20 mouse cellular contexts compared by ENCODE assay signal in genomic region chr14:12397561-12397960, GRCm38 (mm10). TPM values are rescaled to one million over a fixed set of nuclear protein-coding genes. Genes with fewer than 3 reads are reported as not detected.
DNase-seq lines count a peak whose midpoint lies in the region; ATAC-seq and TF ChIP-seq lines count a peak whose summit lies in the region.
"Had no signal": no experiment of that assay in that cellular context is flagged by ENCODE, and none has a peak within 500 bp of the region (broad histone marks: within the 10 kb centered on the region; RNA-seq: fewer than 3 reads in every experiment).

No protein-coding gene starts in this region.

- no peak overlapping the region for H3K27ac ChIP-seq in kidney, postnatal 0 days
- H3K27ac ChIP-seq in ES-Bruce4 (ENCODE audit: insufficient read depth, low read length): no peak overlapping the region
- H3K27ac ChIP-seq in embryonic fibroblast, embryonic 13.5 days (ENCODE audit: insufficient read depth, low read length): no peak overlapping the region
- H3K27ac ChIP-seq in thymus, adult 2 months (ENCODE audit: control insufficient read depth, insufficient read depth, low read length): no peak overlapping the region
- H3K27ac ChIP-seq: heart, embryonic 15.5 days; liver, embryonic 12.5 days had no signal

- DNase-seq in cerebellum, postnatal 10 days: peak; percentile 27
- DNase-seq in cerebellum, postnatal 25 days: no peak
- no peak for DNase-seq in kidney, postnatal 0 days (ENCODE audit: low spot score)
- DNase-seq in kidney, postnatal 10 days: no peak
- DNase-seq in thymus, adult 2 months: no peak
- DNase-seq: cerebellum, adult 8-10 months; gastrocnemius, postnatal 36 days; kidney, postnatal 4 days; lung, postnatal 4 days had no signal

- H3K9me3 ChIP-seq in kidney, postnatal 0 days (replicated peaks; ENCODE audit: low read length): no peaks in the 10 kb centered on the region
- H3K9me3 ChIP-seq in ES-Bruce4 (replicated peaks; ENCODE audit: control insufficient read depth, insufficient read depth, low read length, poor library complexity, severe bottlenecking): no peaks in the 10 kb centered on the region
- H3K9me3 ChIP-seq: heart, embryonic 15.5 days; liver, embryonic 12.5 days had no signal

- no peak overlapping the region for H3K4me3 ChIP-seq in kidney, postnatal 0 days (replicated peaks; ENCODE audit: low read depth, low read length)
- H3K4me3 ChIP-seq in ES-Bruce4 (ENCODE audit: low read depth, low read length): no peak overlapping the region
- H3K4me3 ChIP-seq in embryonic fibroblast, embryonic 13.5 days (ENCODE audit: insufficient read depth, low read length): no peak overlapping the region
- H3K4me3 ChIP-seq in thymus, adult 2 months (ENCODE audit: control insufficient read depth, insufficient read depth, low read length): no peak overlapping the region
- H3K4me3 ChIP-seq: heart, embryonic 15.5 days; liver, embryonic 12.5 days had no signal

- no peaks in the 10 kb centered on the region; the same call in 1 of the 2 replicates for H3K27me3 ChIP-seq in kidney, postnatal 0 days (ENCODE audit: insufficient read depth, low read length)
- H3K27me3 ChIP-seq in ES-Bruce4 (ENCODE audit: control insufficient read depth, insufficient read depth, low read length, poor library complexity, severe bottlenecking): no peaks in the 10 kb centered on the region; the same call in 1 of the 2 replicates
- no peaks in the 10 kb centered on the region for H3K27me3 ChIP-seq in thymus, adult 2 months (ENCODE audit: control insufficient read depth, insufficient read depth, low read length)
- H3K27me3 ChIP-seq: heart, embryonic 15.5 days; liver, embryonic 12.5 days had no signal

- no peak overlapping the region for H3K4me2 ChIP-seq in kidney, postnatal 0 days (ENCODE audit: low read length)
- H3K4me2 ChIP-seq: heart, embryonic 15.5 days; liver, embryonic 12.5 days had no signal

- no peak for ATAC-seq in kidney, postnatal 0 days (replicated peaks; ENCODE audit: low FRiP score, low read depth)
- no peak for ATAC-seq in erythroblast, adult 5-6 weeks (replicated peaks; ENCODE audit: low FRiP score, poor library complexity, severe bottlenecking)
- ATAC-seq: forebrain, embryonic 14.5 days; liver, embryonic 12.5 days; midbrain, embryonic 16.5 days had no signal

- H3K9ac ChIP-seq in kidney, postnatal 0 days (ENCODE audit: low read depth, low read length): no peak overlapping the region
- no peak overlapping the region for H3K9ac ChIP-seq in ES-Bruce4 (ENCODE audit: low read depth, poor library complexity, severe bottlenecking)
- H3K9ac ChIP-seq: heart, embryonic 15.5 days; liver, embryonic 12.5 days had no signal

- 75% methylated on average over 3 of the region's 3 CpGs for WGBS in kidney, postnatal 0 days
- WGBS in thymus, adult 2 months: 91% methylated on average over 3 of the region's 3 CpGs

- TF ChIP-seq EP300 in ES-Bruce4 (IDR thresholded peaks at IDR 0.05; ENCODE audit: insufficient read depth, low read depth, low read length): no peak

- TF ChIP-seq CTCF in kidney, postnatal 0 days (IDR thresholded peaks at IDR 0.05; ENCODE audit: low read depth): peak; percentile 50
- TF ChIP-seq CTCF in ES-Bruce4 (IDR thresholded peaks at IDR 0.05; ENCODE audit: low read depth, low read length): peak; percentile 43
- TF ChIP-seq CTCF in embryonic fibroblast, embryonic 13.5 days (IDR thresholded peaks at IDR 0.05; ENCODE audit: borderline replicate concordance, insufficient read depth, low read length): peak; percentile 24; the same call in 1 of the 2 replicates
- TF ChIP-seq CTCF in thymus, adult 2 months (IDR thresholded peaks at IDR 0.05; ENCODE audit: borderline replicate concordance, control insufficient read depth, extremely low read depth, insufficient read depth, low read length, poor library complexity): no peak

- TF ChIP-seq POLR2A in ES-Bruce4 (IDR thresholded peaks at IDR 0.05; ENCODE audit: insufficient read depth, low read length): no peak
- TF ChIP-seq POLR2A in embryonic fibroblast, embryonic 13.5 days (IDR thresholded peaks at IDR 0.05; ENCODE audit: low read depth, low read length): no peak
- TF ChIP-seq POLR2A in thymus, adult 2 months (IDR thresholded peaks at IDR 0.05; ENCODE audit: control insufficient read depth, extremely low read depth, insufficient read depth, low read length, poor library complexity): no peak

- H3K36me3 ChIP-seq in kidney, postnatal 0 days (ENCODE audit: insufficient read depth, low read length): no peaks in the 10 kb centered on the region
- no peaks in the 10 kb centered on the region for H3K36me3 ChIP-seq in ES-Bruce4 (ENCODE audit: control insufficient read depth, insufficient read depth, low read length, poor library complexity, severe bottlenecking)
- no peaks in the 10 kb centered on the region for H3K36me3 ChIP-seq in thymus, adult 2 months (ENCODE audit: control insufficient read depth, insufficient read depth, low read length)
- H3K36me3 ChIP-seq: heart, embryonic 15.5 days; liver, embryonic 12.5 days had no signal

- no peaks in the 10 kb centered on the region for H3K4me1 ChIP-seq in kidney, postnatal 0 days (replicated peaks; ENCODE audit: insufficient read depth, low read length)
- no peaks in the 10 kb centered on the region for H3K4me1 ChIP-seq in ES-Bruce4 (ENCODE audit: control insufficient read depth, insufficient read depth, low read length)
- H3K4me1 ChIP-seq in embryonic fibroblast, embryonic 13.5 days (ENCODE audit: control insufficient read depth, insufficient read depth, low read length): no peaks in the 10 kb centered on the region
- no peaks in the 10 kb centered on the region for H3K4me1 ChIP-seq in thymus, adult 2 months (replicated peaks; ENCODE audit: control insufficient read depth, insufficient read depth, low read length)
- H3K4me1 ChIP-seq: heart, embryonic 15.5 days; liver, embryonic 12.5 days had no signal

RNA-seq across cellular contexts. Expression of gene Fezf2, which starts 49.6 kb away (rescaled TPM):
- polyA plus RNA-seq in kidney, postnatal 0 days (2015; fragmentation: Nextera tagmentation; extraction: Ambion mirVana): not detected in 2 replicates
- not detected in 2 replicates for polyA plus RNA-seq in ES-Bruce4 (2011; ENCODE audit: insufficient read depth, insufficient read length, low read depth, missing spikeins)
- polyA plus RNA-seq in embryonic fibroblast, embryonic 13.5 days (2011; ENCODE audit: insufficient read length, low read depth, missing spikeins): not detected in 2 replicates
- not detected in 2 replicates for total RNA-seq in erythroblast, adult 5-6 weeks (2015; ENCODE audit: low replicate concordance)
- not detected in 2 replicates for total RNA-seq in erythroblast, adult 5-6 weeks (2017; ENCODE audit: low replicate concordance)
- polyA plus RNA-seq in thymus, adult 2 months (2012; rRNA removed): 21.6 and 23.6 TPM in 2 replicates
- total RNA-seq: adrenal gland, postnatal 36 days; gastrocnemius, postnatal 36 days had no signal
- polyA plus RNA-seq: C2C12; embryonic facial prominence, embryonic 14.5 days; liver, embryonic 12.5 days; neural tube, embryonic 14.5 days had no signal

Comparison
In these comparisons a context has a peak if more than half of its experiments do, and no peak if none do; other contexts are left out.
1. DNase-seq: peak in cerebellum, postnatal 10 days (2 of 2); none in cerebellum, postnatal 25 days (0 of 2), kidney, postnatal 0 days (single experiment), kidney, postnatal 10 days (single experiment) and thymus, adult 2 months (single experiment).
2. RNA of gene Fezf2, which starts 49.6 kb away (polyA plus RNA-seq): 21.6 to 23.6 TPM in thymus, adult 2 months; not detected in kidney, postnatal 0 days, not detected in ES-Bruce4 and not detected in embryonic fibroblast, embryonic 13.5 days; every median in the first group is over 10 times any median in the second.